Mouse (Mus musculus): ENCODE measurements around the gene Gypa. TPM values are rescaled to one million over a fixed set of nuclear protein-coding genes. Genes with fewer than 3 reads are reported as not detected.

Gypa gene
- total RNA-seq, 2 experiments from 2014 or later, result not detected

GRCm38 (mm10) chr8:80554991-80555390, 61.4 kb downstream of the Gypa start:
- TF ChIP-seq CTCF (IDR thresholded peaks at IDR 0.05), result no peak
- intact Hi-C loops (cut with DNase I), result no loop called here
- Histone ChIP-seq H3K4me3 (no peak overlapping the region), H3K27ac (no peak overlapping the region)
- DNase-seq (ENCODE audit: extremely low spot score in 1 of 2, low spot score in 2 of 2), result no peak

Other genes with a start within 250 kb of the Gypa start
- gene Frem3, start 117.3 kb downstream of the Gypa start, total RNA-seq (2021), result under 1 TPM; 0.14 to 0.54 TPM
- gene Smarca5, start 245.7 kb downstream of the Gypa start, total RNA-seq (2021), result 10 to 100 TPM; 60.7 to 61.0 TPM